Mouse (Mus musculus) CD4-positive, CD25-positive, alpha-beta regulatory T cell, adult 2 months (primary cell): ENCODE measurements around the gene Tchhl1.
"Not testable (repeated sequence)": the region's sequence is repeated elsewhere in the genome, so short reads cannot be mapped to it uniquely, and the experiment has no call there.

Experiments
- DNase-seq: peaks from one replicate; pipeline ENCODE4 v3.0.0-alpha.2; 2012; ENCODE audit warnings: low read depth, low spot score

The Tchhl1 gene

GRCm38 (mm10) chr3:93468561-93468960, at the start of gene Tchhl1:
Gene Tchhl1 (plus strand): TSS chr3:93468754.
- no peak for DNase-seq

- DNase-seq: no peak
Measured at GRCm38 (mm10) chr3:93431673-93432072, 36.9 kb upstream of the Tchhl1 start.

- DNase-seq: no peak
Measured at GRCm38 (mm10) chr3:93442030-93442429, 26.5 kb upstream of the Tchhl1 start, which contains the start of gene Tchh. Gene Tchh (plus strand): TSS chr3:93442330.

- DNase-seq: peak; percentile 31
Measured at GRCm38 (mm10) chr3:93443501-93444101, 25.0 kb upstream of the Tchhl1 start.

GRCm38 (mm10) chr3:93444343-93445164, 24.0 kb upstream of the Tchhl1 start:
- DNase-seq: peak; percentile 61

GRCm38 (mm10) chr3:93445165-93445705, 23.3 kb upstream of the Tchhl1 start:
- DNase-seq: peak; percentile 16

- DNase-seq: peak; percentile 18
Measured at GRCm38 (mm10) chr3:93446128-93446755, 22.3 kb upstream of the Tchhl1 start.

GRCm38 (mm10) chr3:93446756-93447137, 21.8 kb upstream of the Tchhl1 start:
- not testable (repeated sequence) for DNase-seq

- peak; percentile 47 for DNase-seq
Measured at GRCm38 (mm10) chr3:93447138-93447841, 21.3 kb upstream of the Tchhl1 start.

- DNase-seq: no peak
Measured at GRCm38 (mm10) chr3:93466556-93466955, 2.0 kb upstream of the Tchhl1 start.

- DNase-seq: no peak
Measured at GRCm38 (mm10) chr3:93467130-93467529, 1.4 kb upstream of the Tchhl1 start.

GRCm38 (mm10) chr3:93469629-93470028, 1.1 kb downstream of the Tchhl1 start:
- no peak for DNase-seq

GRCm38 (mm10) chr3:93480053-93480452, 11.5 kb downstream of the Tchhl1 start:
- DNase-seq: no peak

- no peak for DNase-seq
Measured at GRCm38 (mm10) chr3:93481982-93482616, 13.5 kb downstream of the Tchhl1 start.

GRCm38 (mm10) chr3:93485611-93486010, 17.1 kb downstream of the Tchhl1 start:
- DNase-seq: no peak

- DNase-seq: no peak
Measured at GRCm38 (mm10) chr3:93488541-93488940, 20.0 kb downstream of the Tchhl1 start.

GRCm38 (mm10) chr3:93492176-93492575, 23.6 kb downstream of the Tchhl1 start:
- DNase-seq: no peak

GRCm38 (mm10) chr3:93493992-93494391, 25.4 kb downstream of the Tchhl1 start:
- DNase-seq: peak; percentile 83

GRCm38 (mm10) chr3:93494774-93495173, 26.2 kb downstream of the Tchhl1 start:
- DNase-seq: not testable (repeated sequence)

- no peak for DNase-seq
Measured at GRCm38 (mm10) chr3:93497131-93497530, 28.6 kb downstream of the Tchhl1 start.

GRCm38 (mm10) chr3:93499129-93499528, 30.6 kb downstream of the Tchhl1 start:
- DNase-seq: no peak
